Mouse (Mus musculus): Measurements from ENCODE around the gene Arhgdib.

DNA sequence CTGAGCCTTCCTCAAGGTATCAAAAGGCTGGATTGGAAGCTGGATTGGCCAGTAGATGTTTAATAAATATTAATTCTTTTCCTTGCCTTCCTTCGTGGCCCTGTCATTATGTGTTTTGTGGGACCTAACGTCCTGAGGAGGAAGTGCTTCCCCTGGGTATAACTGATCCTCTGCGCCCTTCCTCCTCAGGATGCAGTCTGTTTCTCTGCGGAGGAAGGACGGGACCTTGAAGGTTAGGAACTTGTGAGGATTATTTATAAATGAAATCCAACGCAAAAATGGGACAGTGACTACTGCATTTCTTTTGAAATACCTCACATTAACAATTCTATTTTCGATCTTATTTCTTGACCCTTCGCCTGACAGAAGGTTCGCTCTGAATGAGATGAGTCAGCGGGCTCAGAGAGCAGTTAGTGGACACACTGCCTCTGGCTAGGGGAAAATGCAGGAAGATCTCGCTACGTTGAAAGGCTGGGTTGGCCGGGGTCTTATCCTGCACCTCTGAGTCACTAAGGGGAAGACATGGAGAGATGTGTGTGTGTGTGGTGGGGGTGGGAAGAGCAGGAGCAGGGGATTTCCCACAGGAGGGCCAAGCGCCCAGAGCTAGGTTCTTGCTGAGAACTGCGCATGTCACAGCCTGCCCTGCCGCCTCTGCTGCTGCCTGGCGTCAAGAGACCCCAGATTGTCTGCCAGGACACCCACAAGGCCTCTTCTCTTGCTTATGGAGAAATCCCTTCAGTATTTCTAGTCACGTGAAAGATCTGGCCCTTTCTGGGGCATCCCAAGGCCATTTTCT is 3.2 kb downstream of the Arhgdib start:
- TF ChIP-seq POLR2A (IDR thresholded peaks at IDR 0.05; ENCODE audit: borderline replicate concordance, insufficient read depth, low read length) (no peak), CTCF (IDR thresholded peaks at IDR 0.05; ENCODE audit: borderline replicate concordance, insufficient read depth, low read depth, low read length) (no peak)
